33 mouse cellular contexts compared by ENCODE assay signal in the genomic region with DNA sequence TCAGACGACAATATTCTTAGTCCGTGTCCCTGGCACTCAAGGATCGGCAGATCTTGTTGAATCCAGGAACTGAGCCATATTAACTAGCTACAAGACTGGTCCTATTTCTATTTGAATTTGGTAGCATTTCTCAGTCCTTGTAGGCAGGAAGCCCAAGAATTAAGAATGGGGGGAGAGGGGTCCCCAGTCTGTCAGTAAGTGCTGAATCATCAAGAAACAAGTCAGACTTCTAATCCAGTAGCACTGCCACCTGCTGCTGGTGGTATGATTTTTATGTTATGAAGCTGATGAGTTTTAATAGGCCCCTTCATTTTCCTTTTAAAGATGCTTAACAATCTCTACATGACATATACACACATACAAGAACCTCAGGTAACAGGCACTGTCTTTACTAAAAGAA. TPM values are rescaled to one million over a fixed set of nuclear protein-coding genes. Genes with fewer than 3 reads are reported as not detected.
"Had no signal": no experiment of that assay in that cellular context is flagged by ENCODE, and none has a peak within 500 bp of the region (broad histone marks: within the 10 kb centered on the region; RNA-seq: fewer than 3 reads in every experiment).

No protein-coding gene starts in this region.

- H3K4me3 ChIP-seq: gastrocnemius, adult 2 months; heart, adult 2 months; heart, embryonic 13.5 days; heart, embryonic 15.5 days; hindbrain, embryonic 13.5 days; hindbrain, embryonic 15.5 days; kidney, embryonic 15.5 days; limb, embryonic 13.5 days; limb, embryonic 15.5 days; liver, embryonic 12.5 days had no signal

- DNase-seq: gastrocnemius, adult 2 months; gastrocnemius, postnatal 10 days; gastrocnemius, postnatal 25 days; heart, adult 2 months; heart, postnatal 14 days; heart, postnatal 36 days; kidney, adult 11 months; kidney, adult 2 months; kidney, adult 9 months; kidney, postnatal 14 days; kidney, postnatal 36 days; layer of hippocampus, adult 9-11 months; layer of hippocampus, postnatal 36 days; left cerebral cortex, postnatal 4 days had no signal

- H3K27me3 ChIP-seq: heart, embryonic 13.5 days; heart, embryonic 15.5 days; hindbrain, embryonic 13.5 days; hindbrain, embryonic 15.5 days; kidney, embryonic 15.5 days; limb, embryonic 13.5 days; limb, embryonic 15.5 days; liver, embryonic 12.5 days had no signal

- H3K36me3 ChIP-seq: heart, embryonic 13.5 days; heart, embryonic 15.5 days; hindbrain, embryonic 13.5 days; hindbrain, embryonic 15.5 days; kidney, embryonic 15.5 days; limb, embryonic 13.5 days; limb, embryonic 15.5 days; liver, embryonic 12.5 days had no signal

- H3K9me3 ChIP-seq: heart, embryonic 13.5 days; heart, embryonic 15.5 days; hindbrain, embryonic 13.5 days; hindbrain, embryonic 15.5 days; kidney, embryonic 15.5 days; limb, embryonic 13.5 days; limb, embryonic 15.5 days; liver, embryonic 12.5 days had no signal

- H3K9ac ChIP-seq: heart, embryonic 13.5 days; heart, embryonic 15.5 days; hindbrain, embryonic 13.5 days; hindbrain, embryonic 15.5 days; kidney, embryonic 15.5 days; limb, embryonic 13.5 days; limb, embryonic 15.5 days; liver, embryonic 12.5 days had no signal

- H3K27ac ChIP-seq: heart, adult 2 months; heart, embryonic 13.5 days; hindbrain, embryonic 13.5 days; hindbrain, embryonic 15.5 days; hindbrain, postnatal 0 days; kidney, postnatal 0 days; limb, embryonic 13.5 days; limb, embryonic 15.5 days had no signal

RNA-seq across cellular contexts. Expression of a gene that starts 32.1 kb away (rescaled TPM):
- total RNA-seq: gastrocnemius, adult 2 months; gastrocnemius, postnatal 10 days; gastrocnemius, postnatal 25 days; heart, adult 2 months; heart, postnatal 14 days; heart, postnatal 36 days; hematopoietic stem cell, adult 5-6 weeks; liver, adult 2 months had no signal
- polyA plus RNA-seq: heart, adult 2 months; heart, embryonic 11.5 days; heart, embryonic 13.5 days; heart, embryonic 15.5 days; heart, postnatal 0 days; hindbrain, embryonic 11.5 days; intestine, embryonic 14.5 days; intestine, embryonic 16.5 days; kidney, adult 2 months; kidney, embryonic 15.5 days; kidney, postnatal 0 days; large intestine, adult 2 months; limb, embryonic 11.5 days; limb, embryonic 13.5 days; limb, embryonic 15.5 days; liver, adult 2 months; liver, embryonic 12.5 days had no signal

RNA-seq across cellular contexts. Expression of a gene that starts 42.0 kb away (rescaled TPM):
- total RNA-seq: gastrocnemius, adult 2 months; gastrocnemius, postnatal 10 days; gastrocnemius, postnatal 25 days; heart, adult 2 months; heart, postnatal 14 days; heart, postnatal 36 days; hematopoietic stem cell, adult 5-6 weeks; hindbrain, postnatal 0 days; liver, adult 2 months had no signal
- polyA plus RNA-seq: heart, embryonic 11.5 days; heart, embryonic 13.5 days; heart, postnatal 0 days; liver, adult 2 months had no signal
